Mouse (Mus musculus) stomach, postnatal 0 days (tissue): ENCODE data around the gene Supt3.

ENCODE experiments used
- CTCF ChIP-seq: IDR thresholded peaks from 2 replicates; pipeline ENCODE4 v1.5.1; 2016; ENCODE audit warnings: antibody characterized with exemption, low read depth, mild to moderate bottlenecking, moderate library complexity
- EP300 ChIP-seq: optimal IDR thresholded peaks from 2 replicates; pipeline ENCODE3; 2016; ENCODE audit warnings: antibody characterized with exemption

DNA sequence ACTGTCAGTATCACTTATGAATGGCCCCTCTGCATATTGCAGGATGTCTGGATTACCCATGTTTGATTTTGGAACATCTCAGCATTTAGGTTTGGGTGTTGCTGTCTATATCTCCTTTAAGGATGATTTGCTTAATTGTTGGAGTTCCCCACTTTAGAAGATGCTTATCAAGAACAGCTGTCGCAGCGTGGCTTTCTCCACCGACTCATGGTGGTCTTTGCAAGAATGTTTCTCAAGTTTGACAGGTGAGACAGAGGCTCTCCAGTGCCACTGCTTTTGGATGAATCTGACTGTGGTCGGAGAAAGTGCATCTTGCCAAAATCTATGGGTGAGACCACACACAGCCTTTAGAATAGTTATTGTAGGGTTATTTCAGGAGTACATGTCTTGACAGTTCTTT is 42.9 kb downstream of the Supt3 start:
- TF ChIP-seq CTCF (no peak), EP300 (no peak)
